Mouse (Mus musculus): Measurements from ENCODE around the gene Tardbp. TPM values are rescaled to one million over a fixed set of nuclear protein-coding genes. Genes with fewer than 3 reads are reported as not detected.

Tardbp gene
- polyA plus RNA-seq, 1 experiment from 2014 or later = 131 TPM

DNA sequence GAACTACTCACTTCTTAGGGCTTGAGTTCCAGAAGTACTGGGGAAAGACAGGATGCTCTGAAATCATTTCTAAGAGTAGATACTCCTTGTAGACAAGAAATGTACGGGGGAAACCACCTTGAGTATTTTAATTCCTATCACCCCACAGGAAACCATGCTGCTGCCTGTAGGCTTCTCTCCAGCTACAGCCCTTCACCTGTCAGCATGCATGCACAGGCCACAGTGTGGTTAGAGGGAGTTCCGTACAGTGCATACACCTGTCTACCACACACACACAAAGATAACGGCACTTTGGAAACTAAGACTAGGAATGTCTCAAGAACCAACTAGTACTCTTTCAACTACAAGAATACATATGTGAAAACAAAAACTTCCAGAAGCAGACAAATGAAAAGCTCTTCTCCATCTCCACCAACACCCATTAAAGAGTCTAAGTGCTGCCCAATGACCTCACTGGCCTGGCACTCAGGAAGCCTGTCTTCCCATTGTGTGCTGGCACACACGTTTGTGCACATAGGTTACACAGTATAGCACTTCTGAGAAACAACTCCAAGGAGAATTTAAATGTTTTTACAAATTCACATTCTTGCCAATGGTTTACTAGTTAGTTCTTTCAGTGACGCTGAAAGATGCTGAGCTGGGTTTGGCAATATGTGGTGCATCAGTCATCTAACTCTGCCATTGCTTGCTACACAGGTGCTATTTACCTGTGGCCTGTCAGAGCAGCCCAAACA, 16.0 kb downstream of the Tardbp start:
- no peaks in the 10 kb centered on the region for H3K9me3 ChIP-seq (replicated peaks; ENCODE audit: control insufficient read depth, low read length)
- ATAC-seq (no peak), DNase-seq (ENCODE audit: low spot score) (no peak)
- H3K36me3 ChIP-seq (ENCODE audit: control insufficient read depth, insufficient read depth, low read length) = peaks cover 42% of the 10 kb centered on the region
- WGBS = 68% methylated on average over 5 of the region's 5 CpGs
- no peaks in the 10 kb centered on the region for H3K27me3 ChIP-seq (replicated peaks; ENCODE audit: control insufficient read depth, insufficient read depth, low read length)
- no peak overlapping the region for H3K4me3 ChIP-seq (ENCODE audit: low read depth, low read length)
- no peak overlapping the region for H3K27ac ChIP-seq (ENCODE audit: low read depth, low read length)
- H3K4me2 ChIP-seq (ENCODE audit: low read length) = no peak overlapping the region
- no peak overlapping the region for H3K9ac ChIP-seq (ENCODE audit: low read length)
- no peaks in the 10 kb centered on the region for H3K4me1 ChIP-seq (ENCODE audit: control insufficient read depth, insufficient read depth, low read length)

DNA sequence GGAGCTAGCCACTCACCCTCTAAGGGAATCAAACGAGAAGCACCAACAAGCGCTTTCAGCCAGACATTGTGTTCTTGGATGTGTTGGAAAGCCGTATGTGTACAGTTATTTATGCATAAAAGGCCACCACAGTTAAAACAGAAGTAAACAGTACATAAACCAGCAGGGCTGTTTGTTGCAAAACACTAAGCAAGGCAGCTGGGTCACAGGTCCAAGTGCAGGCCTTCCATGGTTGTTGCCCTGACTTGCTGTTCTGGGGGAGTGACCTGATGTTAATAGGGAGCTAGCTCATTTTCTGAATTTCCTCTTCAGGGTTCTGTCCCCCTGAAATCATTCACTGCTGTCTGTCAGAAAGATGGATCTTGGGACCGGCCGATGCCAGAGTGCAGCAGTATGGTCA, 17.0 kb downstream of the Tardbp start:
- Histone ChIP-seq H3K4me2 (ENCODE audit: low read length) (no peak overlapping the region), H3K4me3 (ENCODE audit: low read depth, low read length) (no peak overlapping the region), H3K9me3 (replicated peaks; ENCODE audit: control insufficient read depth, low read length) (no peaks in the 10 kb centered on the region), H3K9ac (ENCODE audit: low read length) (no peak overlapping the region), H3K36me3 (ENCODE audit: control insufficient read depth, insufficient read depth, low read length) (peaks cover 33% of the 10 kb centered on the region), H3K27me3 (replicated peaks; ENCODE audit: control insufficient read depth, insufficient read depth, low read length) (no peaks in the 10 kb centered on the region), H3K4me1 (ENCODE audit: control insufficient read depth, insufficient read depth, low read length) (no peaks in the 10 kb centered on the region), H3K27ac (ENCODE audit: low read depth, low read length) (no peak overlapping the region)
- ATAC-seq (no peak), DNase-seq (ENCODE audit: low spot score) (no peak)
- 87% methylated on average over 5 of the region's 5 CpGs for WGBS

DNA sequence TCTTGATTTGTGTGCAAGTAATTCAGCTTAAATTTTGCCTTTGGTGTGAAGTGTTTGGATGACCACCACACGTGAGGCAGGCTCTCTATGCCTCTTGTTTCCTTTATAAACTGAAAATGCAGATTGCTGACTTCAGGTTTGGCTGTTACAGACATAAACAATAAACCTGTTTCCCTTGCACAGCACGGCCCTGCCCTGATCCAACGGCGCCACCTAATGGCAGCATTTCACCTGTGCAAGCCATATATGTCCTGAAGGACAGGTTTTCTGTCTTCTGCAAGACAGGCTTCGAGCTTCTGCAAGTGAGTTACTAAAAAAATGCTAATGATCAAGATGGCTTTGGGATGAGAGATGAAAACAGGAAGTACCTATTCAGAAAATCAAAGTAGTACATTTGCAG, 19.1 kb downstream of the Tardbp start:
- H3K9ac ChIP-seq (ENCODE audit: low read length) = no peak overlapping the region
- H3K4me3 ChIP-seq (ENCODE audit: low read depth, low read length) = no peak overlapping the region
- no peak overlapping the region for H3K27ac ChIP-seq (ENCODE audit: low read depth, low read length)
- H3K9me3 ChIP-seq (replicated peaks; ENCODE audit: control insufficient read depth, low read length) = no peaks in the 10 kb centered on the region
- ATAC-seq = peak; percentile 53; the same call in 1 of the 2 replicates
- DNase-seq (ENCODE audit: low spot score) = peak; percentile 73
- H3K4me2 ChIP-seq (ENCODE audit: low read length) = no peak overlapping the region
- no peaks in the 10 kb centered on the region for H3K27me3 ChIP-seq (replicated peaks; ENCODE audit: control insufficient read depth, insufficient read depth, low read length)
- 29% methylated on average over 5 of the region's 5 CpGs for WGBS
- H3K4me1 ChIP-seq (ENCODE audit: control insufficient read depth, insufficient read depth, low read length) = no peaks in the 10 kb centered on the region
- peaks cover 17% of the 10 kb centered on the region; the same call in 1 of the 2 replicates for H3K36me3 ChIP-seq (ENCODE audit: control insufficient read depth, insufficient read depth, low read length)

DNA sequence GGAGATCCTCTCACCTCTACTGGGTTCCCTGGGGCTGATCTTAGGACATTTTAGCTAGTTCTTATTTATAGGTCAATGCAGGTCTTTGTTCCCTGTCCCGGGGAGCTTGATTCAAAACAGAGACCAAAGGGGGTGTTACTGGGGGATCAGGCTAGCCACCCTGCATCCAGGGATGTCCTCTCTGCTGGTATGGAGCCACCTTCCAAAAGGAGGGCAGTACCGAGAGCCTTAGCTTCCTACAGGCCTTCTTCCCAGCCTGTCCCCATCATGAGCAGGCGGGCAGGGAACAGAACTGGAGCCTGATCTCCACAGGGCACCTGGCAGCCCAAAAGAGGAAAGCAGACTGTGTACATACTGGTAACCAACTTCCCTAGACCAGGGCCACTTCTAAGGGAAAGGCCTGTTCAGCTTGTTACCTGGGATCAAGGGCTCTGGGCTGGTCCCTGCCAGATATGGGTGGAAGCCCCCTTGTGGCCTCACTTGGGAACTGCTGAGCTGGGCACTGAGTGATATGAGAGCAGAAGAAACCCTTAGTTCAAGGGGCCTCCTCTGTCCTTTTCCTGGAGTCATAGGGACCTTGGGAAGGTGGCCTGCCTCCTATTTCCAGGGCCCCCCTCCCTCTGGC, 22.2 kb downstream of the Tardbp start:
- no peaks in the 10 kb centered on the region for H3K4me1 ChIP-seq (ENCODE audit: control insufficient read depth, insufficient read depth, low read length)
- no peak overlapping the region for H3K4me3 ChIP-seq (ENCODE audit: low read depth, low read length)
- no peaks in the 10 kb centered on the region for H3K27me3 ChIP-seq (replicated peaks; ENCODE audit: control insufficient read depth, insufficient read depth, low read length)
- no peak overlapping the region for H3K4me2 ChIP-seq (ENCODE audit: low read length)
- H3K27ac ChIP-seq (ENCODE audit: low read depth, low read length) = no peak overlapping the region
- 0 out of 2 replicates have a peak, but pooled peaks cover 8% of the 10 kb centered on the region for H3K36me3 ChIP-seq (ENCODE audit: control insufficient read depth, insufficient read depth, low read length)
- H3K9me3 ChIP-seq (replicated peaks; ENCODE audit: control insufficient read depth, low read length) = no peaks in the 10 kb centered on the region
- ATAC-seq (peak; percentile 54; the same call in 1 of the 2 replicates), DNase-seq (ENCODE audit: low spot score) (peak; percentile 66)
- H3K9ac ChIP-seq (ENCODE audit: low read length) = no peak overlapping the region
- WGBS = 89% methylated on average over 3 of the region's 3 CpGs

DNA sequence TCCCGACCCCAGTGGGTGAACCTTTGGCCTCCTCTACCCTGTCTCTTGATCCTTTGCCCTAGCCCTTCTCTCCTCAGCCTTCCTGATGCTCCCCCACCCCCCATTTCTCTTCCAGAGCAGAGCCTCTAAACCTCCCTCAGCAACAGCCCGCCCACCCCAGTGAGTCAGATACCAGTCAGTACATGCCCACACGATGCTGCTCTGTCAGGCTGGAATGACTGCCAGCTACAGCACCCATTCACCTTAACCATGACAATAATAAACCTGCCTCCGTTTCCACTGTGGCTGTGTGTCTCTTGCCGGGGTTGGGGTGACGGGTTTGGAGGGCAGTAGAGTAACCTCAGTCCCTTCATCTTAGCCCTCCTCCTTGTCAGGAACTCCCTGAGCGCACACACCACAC, 22.7 kb downstream of the Tardbp start:
- Histone ChIP-seq H3K4me3 (ENCODE audit: low read depth, low read length) (no peak overlapping the region), H3K27ac (ENCODE audit: low read depth, low read length) (no peak overlapping the region)
- 80% methylated on average over 7 of the region's 7 CpGs for WGBS

DNA sequence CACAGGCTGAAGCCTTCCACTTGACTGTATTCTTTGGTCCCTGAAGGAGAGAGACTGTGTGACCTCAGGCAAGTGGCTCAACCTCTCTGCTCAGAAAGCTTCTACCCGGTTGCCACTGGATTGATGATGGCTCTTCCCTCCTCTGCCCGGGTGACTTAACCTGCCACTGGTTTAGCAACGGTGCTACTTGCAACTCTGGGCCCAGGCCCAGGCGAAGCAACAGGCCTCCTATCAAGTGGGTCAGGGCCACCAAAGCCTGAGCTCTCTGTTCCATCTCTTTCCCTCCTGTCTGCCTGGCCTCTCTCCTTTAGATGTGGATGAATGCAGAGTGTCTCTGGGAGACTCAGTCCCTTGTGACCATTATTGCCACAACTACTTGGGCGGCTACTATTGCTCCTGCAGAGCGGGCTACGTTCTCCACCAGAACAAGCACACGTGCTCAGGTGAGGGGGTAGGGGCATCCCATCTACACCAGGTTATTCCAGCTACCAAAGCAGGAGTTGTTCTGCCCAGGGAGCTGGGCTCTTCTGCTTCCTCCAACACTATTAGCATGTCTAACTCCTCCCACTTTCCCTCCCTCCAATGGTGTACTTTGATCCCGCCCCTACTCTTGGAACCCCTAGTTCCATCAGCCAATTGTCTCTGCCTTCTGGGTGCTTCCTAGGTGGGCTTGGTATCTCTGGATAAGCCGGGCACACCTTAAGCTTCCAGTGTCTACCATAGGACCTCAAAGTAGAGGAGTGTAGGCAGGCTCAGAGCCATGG, 23.3 kb downstream of the Tardbp start:
- H3K4me2 ChIP-seq (ENCODE audit: low read length) = no peak overlapping the region
- no peak overlapping the region for H3K4me3 ChIP-seq (ENCODE audit: low read depth, low read length)
- no peaks in the 10 kb centered on the region for H3K4me1 ChIP-seq (ENCODE audit: control insufficient read depth, insufficient read depth, low read length)
- H3K27ac ChIP-seq (ENCODE audit: low read depth, low read length) = no peak overlapping the region
- no peaks in the 10 kb centered on the region for H3K27me3 ChIP-seq (replicated peaks; ENCODE audit: control insufficient read depth, insufficient read depth, low read length)
- DNase-seq (ENCODE audit: low spot score) (no peak), ATAC-seq (no peak)
- H3K9ac ChIP-seq (ENCODE audit: low read length) = no peak overlapping the region
- 0 out of 2 replicates have a peak, but pooled peaks cover 8% of the 10 kb centered on the region for H3K36me3 ChIP-seq (ENCODE audit: control insufficient read depth, insufficient read depth, low read length)
- H3K9me3 ChIP-seq (replicated peaks; ENCODE audit: control insufficient read depth, low read length) = no peaks in the 10 kb centered on the region
- WGBS = 76% methylated on average over 10 of the region's 10 CpGs

More for the DNA sequence above, 22.7 kb downstream of the Tardbp start:
- H3K4me1 ChIP-seq (ENCODE audit: control insufficient read depth, insufficient read depth, low read length) = no peaks in the 10 kb centered on the region
- no peak overlapping the region for H3K4me2 ChIP-seq (ENCODE audit: low read length)
- no peaks in the 10 kb centered on the region for H3K9me3 ChIP-seq (replicated peaks; ENCODE audit: control insufficient read depth, low read length)
- no peaks in the 10 kb centered on the region for H3K27me3 ChIP-seq (replicated peaks; ENCODE audit: control insufficient read depth, insufficient read depth, low read length)
- DNase-seq (ENCODE audit: low spot score) (no peak), ATAC-seq (no peak)
- no peak overlapping the region for H3K9ac ChIP-seq (ENCODE audit: low read length)
- 0 out of 2 replicates have a peak, but pooled peaks cover 3% of the 10 kb centered on the region for H3K36me3 ChIP-seq (ENCODE audit: control insufficient read depth, insufficient read depth, low read length)

DNA sequence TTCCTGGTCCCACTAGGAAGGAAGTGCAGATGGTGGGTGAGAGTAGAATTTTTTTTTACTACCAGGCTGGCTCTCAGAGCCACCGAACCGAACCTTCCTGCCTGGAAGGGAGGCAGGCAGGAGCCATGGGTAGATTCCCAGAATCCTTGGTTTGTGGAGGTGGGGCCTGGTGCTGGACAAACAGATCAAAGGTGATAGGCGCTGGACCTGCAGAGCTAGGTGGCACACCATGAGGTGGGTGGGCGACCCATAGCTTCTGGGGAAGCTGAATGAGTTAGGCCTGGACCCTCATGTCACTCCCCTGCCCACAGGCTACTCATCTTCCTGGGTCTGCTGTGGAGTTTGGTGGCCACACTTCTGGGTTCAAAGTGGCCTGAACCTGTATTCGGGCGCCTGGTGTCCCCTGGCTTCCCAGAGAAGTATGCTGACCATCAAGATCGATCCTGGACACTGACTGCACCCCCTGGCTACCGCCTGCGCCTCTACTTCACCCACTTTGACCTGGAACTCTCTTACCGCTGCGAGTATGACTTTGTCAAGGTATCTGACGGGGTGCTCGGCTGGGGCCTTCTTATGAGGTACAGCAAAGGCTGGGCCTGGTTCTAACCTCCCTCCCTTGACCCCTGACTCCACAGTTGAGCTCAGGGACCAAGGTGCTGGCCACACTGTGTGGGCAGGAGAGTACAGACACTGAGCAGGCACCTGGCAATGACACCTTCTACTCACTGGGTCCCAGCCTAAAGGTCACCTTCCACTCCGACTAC, 24.3 kb downstream of the Tardbp start, which contains the start of gene Masp2:
Gene Masp2, plus strand, starts transcription at position 198 of the 764 bp plus-strand sequence.
- H3K4me2 ChIP-seq (ENCODE audit: low read length) = no peak within 1 kb of the TSS
- H3K27ac ChIP-seq (ENCODE audit: low read depth, low read length) = no peak within 1 kb of the TSS
- no peaks in the 10 kb centered on the region for H3K27me3 ChIP-seq (replicated peaks; ENCODE audit: control insufficient read depth, insufficient read depth, low read length)
- 90% methylated on average over 14 of the region's 14 CpGs for WGBS
- H3K4me1 ChIP-seq (ENCODE audit: control insufficient read depth, insufficient read depth, low read length) = no peaks in the 10 kb centered on the region
- no peak within 1 kb of the TSS for H3K9ac ChIP-seq (ENCODE audit: low read length)
- ATAC-seq = no peak
- H3K4me3 ChIP-seq (ENCODE audit: low read depth, low read length) = no peak within 1 kb of the TSS
- no peak for DNase-seq (ENCODE audit: low spot score)
- H3K36me3 ChIP-seq (ENCODE audit: control insufficient read depth, insufficient read depth, low read length) = 0 out of 2 replicates have a peak, but pooled peaks cover 8% of the 10 kb centered on the region
- no peaks in the 10 kb centered on the region for H3K9me3 ChIP-seq (replicated peaks; ENCODE audit: control insufficient read depth, low read length)

DNA sequence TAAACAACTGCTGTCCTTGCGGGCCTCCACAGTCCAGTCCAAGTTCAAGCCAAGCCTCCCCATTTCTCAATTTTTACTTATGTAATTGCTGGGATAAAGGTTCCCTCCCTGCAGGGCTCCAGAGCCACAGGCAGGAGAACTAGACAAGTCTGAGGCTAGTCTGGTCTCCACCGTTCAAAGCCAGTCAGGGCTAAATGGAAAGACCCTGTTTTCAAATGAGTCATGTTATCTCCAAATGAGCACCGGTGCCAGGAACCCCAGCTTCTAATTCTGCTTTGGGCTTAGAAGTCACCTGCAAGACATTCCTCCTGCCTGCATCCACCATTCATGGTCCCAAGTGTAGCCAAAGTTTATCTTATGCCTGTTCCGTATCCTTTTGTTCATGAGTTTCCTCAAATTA, 24.9 kb downstream of the Tardbp start:
- Histone ChIP-seq H3K9me3 (replicated peaks; ENCODE audit: control insufficient read depth, low read length) (no peaks in the 10 kb centered on the region), H3K36me3 (ENCODE audit: control insufficient read depth, insufficient read depth, low read length) (peaks cover 5% of the 10 kb centered on the region), H3K27ac (ENCODE audit: low read depth, low read length) (no peak overlapping the region), H3K4me1 (ENCODE audit: control insufficient read depth, insufficient read depth, low read length) (no peaks in the 10 kb centered on the region), H3K27me3 (replicated peaks; ENCODE audit: control insufficient read depth, insufficient read depth, low read length) (no peaks in the 10 kb centered on the region), H3K4me3 (ENCODE audit: low read depth, low read length) (no peak overlapping the region), H3K4me2 (ENCODE audit: low read length) (no peak overlapping the region), H3K9ac (ENCODE audit: low read length) (no peak overlapping the region)
- ATAC-seq = no peak
- WGBS = 87% methylated on average over 4 of the region's 4 CpGs
- DNase-seq (ENCODE audit: low spot score) = no peak

Data from forebrain, embryonic 14.5 days (tissue).